Mouse (Mus musculus) intestine, postnatal 0 days (tissue): ENCODE measurements at regions not wholly inside any gene's neighbourhood (a gene's known extent, or its start where the extent isn't known, plus 50 kb on each side); places are given as distances from the start of the nearest gene placed in this dataset.

Experiments used
- ATAC-seq: fragments of 200-750 bp; cut with Nextera tagmentation; 2 replicates; pipeline ENCODE4 v1.8.0; 2017; ENCODE audit warnings: mild to moderate bottlenecking, moderate TSS enrichment, moderate library complexity
- H3K27ac ChIP-seq: fragments of 300-500 bp; sonication (generic); 2 replicates; pipeline ENCODE4 v1.5.1; 2014; ENCODE audit warnings: mild to moderate bottlenecking, low read depth, low read length, moderate library complexity
- H3K27me3 ChIP-seq: fragments of 300-500 bp; sonication (generic); replicated peaks from 2 replicates; pipeline ENCODE4 v1.6.1; 2014; ENCODE audit warnings: low read length, mixed read lengths; ENCODE audit not compliant: control insufficient read depth, insufficient read depth
- H3K36me3 ChIP-seq: fragments of 300-500 bp; sonication (generic); 2 replicates; pipeline ENCODE4 v1.6.1; 2014; ENCODE audit warnings: mild to moderate bottlenecking, moderate library complexity; ENCODE audit not compliant: control insufficient read depth, insufficient read depth
- H3K4me1 ChIP-seq: fragments of 300-500 bp; sonication (generic); replicated peaks from 2 replicates; pipeline ENCODE4 v1.6.1; 2014; ENCODE audit warnings: antibody characterized with exemption, low read length, mixed read lengths; ENCODE audit not compliant: control insufficient read depth, insufficient read depth
- H3K4me2 ChIP-seq: fragments of 300-500 bp; sonication (generic); replicated peaks from 2 replicates; pipeline ENCODE4 v1.6.1; 2014; ENCODE audit warnings: low read depth, mild to moderate bottlenecking, moderate library complexity
- H3K4me3 ChIP-seq: fragments of 300-500 bp; sonication (generic); 2 replicates; pipeline ENCODE4 v1.5.1; 2014; ENCODE audit warnings: low read depth, low read length
- H3K9ac ChIP-seq: fragments of 300-500 bp; sonication (generic); 2 replicates; pipeline ENCODE4 v1.6.1; 2014; ENCODE audit warnings: mild to moderate bottlenecking, low read depth, low read length
- H3K9me3 ChIP-seq: fragments of 300-500 bp; sonication (generic); 2 replicates; pipeline ENCODE4 v1.6.1; 2016; ENCODE audit warnings: mixed run types; ENCODE audit not compliant: control insufficient read depth
- CTCF ChIP-seq: sonication (generic); IDR thresholded peaks from 2 replicates; pipeline ENCODE4 v1.5.1; 2016; ENCODE audit warnings: low read depth, mild to moderate bottlenecking, control low read depth, antibody characterized with exemption, moderate library complexity
- WGBS: fragments of 180-500 bp; shearing (Covaris S2); extraction: QIAGEN DNeasy Blood & Tissue Kit; methylation state at CpG from one replicate; pipeline ENCODE4 v1.1.7; 2014; 5-methylcytosine and 5-hydroxymethylcytosine counted together

GRCm38 (mm10) chrX:142560209-142560912, 120.8 kb upstream of the Tmem164 start:
- Histone ChIP-seq H3K9me3 (no peaks in the 10 kb centered on the region), H3K27me3 (no peaks in the 10 kb centered on the region), H3K36me3 (no peaks in the 10 kb centered on the region), H3K27ac (no peak overlapping the region), H3K4me3 (no peak overlapping the region), H3K9ac (no peak overlapping the region), H3K4me2 (no peak overlapping the region), H3K4me1 (no peaks in the 10 kb centered on the region)
- peak; percentile 38 for TF ChIP-seq CTCF
- no peak for ATAC-seq
- WGBS, result 60% methylated on average over 2 of the region's 2 CpGs

DNA sequence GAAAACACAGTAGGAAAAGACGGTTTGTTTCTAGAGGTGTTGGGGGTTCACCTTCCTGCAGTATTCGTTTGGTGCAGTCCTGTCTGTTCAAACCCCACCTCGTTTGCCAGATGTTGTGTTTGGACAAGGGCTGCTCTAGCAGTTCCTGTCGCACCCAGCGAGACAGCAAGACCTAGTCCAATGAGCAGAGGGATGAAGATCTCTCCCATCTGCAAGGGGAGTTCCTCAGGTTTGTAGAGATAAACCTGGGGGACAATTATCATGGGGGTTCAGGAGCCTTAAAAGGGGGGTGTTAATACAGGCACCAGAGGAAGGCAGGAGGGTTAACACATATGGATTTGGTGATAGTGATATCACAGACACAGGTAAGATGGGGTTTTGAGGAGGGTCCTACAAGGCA, 119.4 kb upstream of the Tmem164 start:
- Histone ChIP-seq H3K4me3 (no peak overlapping the region), H3K9ac (no peak overlapping the region), H3K27ac (no peak overlapping the region), H3K36me3 (no peaks in the 10 kb centered on the region), H3K27me3 (no peaks in the 10 kb centered on the region), H3K4me2 (no peak overlapping the region), H3K9me3 (no peaks in the 10 kb centered on the region), H3K4me1 (no peaks in the 10 kb centered on the region)
- 64% methylated on average over 5 of the region's 5 CpGs for WGBS
- TF ChIP-seq CTCF, result no peak
- ATAC-seq, result no peak

GRCm38 (mm10) chrX:142564186-142564585, 117.0 kb upstream of the Tmem164 start:
- Histone ChIP-seq H3K4me1 (no peaks in the 10 kb centered on the region), H3K9me3 (no peaks in the 10 kb centered on the region), H3K27me3 (0 out of 2 replicates have a peak, but pooled peaks cover 8% of the 10 kb centered on the region), H3K27ac (no peak overlapping the region), H3K4me3 (no peak overlapping the region), H3K4me2 (no peak overlapping the region), H3K36me3 (no peaks in the 10 kb centered on the region), H3K9ac (no peak overlapping the region)
- no peak for ATAC-seq
- 63% methylated on average over 9 of the region's 9 CpGs for WGBS
- no peak for TF ChIP-seq CTCF

GRCm38 (mm10) chrX:142571772-142572171, 109.4 kb upstream of the Tmem164 start:
- no peaks in the 10 kb centered on the region for H3K4me1 ChIP-seq
- H3K9me3 ChIP-seq, result no peaks in the 10 kb centered on the region
- no peak overlapping the region for H3K4me3 ChIP-seq
- H3K36me3 ChIP-seq, result no peaks in the 10 kb centered on the region
- no peak for TF ChIP-seq CTCF
- no peak for ATAC-seq
- 0 out of 2 replicates have a peak, but pooled peaks cover 8% of the 10 kb centered on the region for H3K27me3 ChIP-seq
- H3K9ac ChIP-seq, result no peak overlapping the region
- no peak overlapping the region for H3K4me2 ChIP-seq
- H3K27ac ChIP-seq, result no peak overlapping the region

DNA sequence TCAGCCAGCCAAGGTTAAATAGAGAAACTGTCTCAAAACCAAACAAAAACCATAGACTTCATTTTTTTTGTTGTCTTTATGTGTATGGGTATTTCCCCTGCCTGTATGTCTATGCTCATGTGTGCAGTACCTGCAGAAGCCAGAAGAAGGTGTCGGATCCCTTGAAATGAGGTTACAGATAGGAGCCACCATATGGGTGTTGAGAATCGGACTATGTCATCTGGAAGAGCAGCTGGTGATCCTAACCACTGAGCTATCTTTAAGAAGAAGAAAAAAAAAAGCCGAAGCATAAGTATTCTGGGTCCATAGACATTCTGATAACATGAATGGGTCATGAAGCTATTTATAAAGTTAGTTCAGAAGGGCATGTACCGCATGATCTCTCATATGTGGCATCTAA, 107.2 kb upstream of the Tmem164 start:
- H3K4me1 ChIP-seq, result no peaks in the 10 kb centered on the region
- H3K4me3 ChIP-seq, result no peak overlapping the region
- H3K27me3 ChIP-seq, result no peaks in the 10 kb centered on the region
- H3K9me3 ChIP-seq, result no peaks in the 10 kb centered on the region
- no peak overlapping the region for H3K4me2 ChIP-seq
- no peak overlapping the region for H3K9ac ChIP-seq
- no peak for ATAC-seq
- whole genome bisulfite sequencing, result 92% methylated on average over 4 of the region's 4 CpGs
- H3K36me3 ChIP-seq, result no peaks in the 10 kb centered on the region
- TF ChIP-seq CTCF, result no peak
- no peak overlapping the region for H3K27ac ChIP-seq

- TF ChIP-seq CTCF, result peak; percentile 33
- H3K27me3 ChIP-seq, result no peaks in the 10 kb centered on the region
- no peaks in the 10 kb centered on the region for H3K4me1 ChIP-seq
- no peak overlapping the region for H3K27ac ChIP-seq
- H3K9me3 ChIP-seq, result no peaks in the 10 kb centered on the region
- 57% methylated on average over 10 of the region's 10 CpGs for whole genome bisulfite sequencing
- no peak overlapping the region for H3K9ac ChIP-seq
- no peak overlapping the region for H3K4me3 ChIP-seq
- no peak overlapping the region for H3K4me2 ChIP-seq
- ATAC-seq, result no peak
- no peaks in the 10 kb centered on the region for H3K36me3 ChIP-seq
Observed at GRCm38 (mm10) chrX:142574945-142575710, 106.1 kb upstream of the Tmem164 start.
